Mouse (Mus musculus): ENCODE measurements around the gene Tubb4a.

Tubb4a gene

DNA sequence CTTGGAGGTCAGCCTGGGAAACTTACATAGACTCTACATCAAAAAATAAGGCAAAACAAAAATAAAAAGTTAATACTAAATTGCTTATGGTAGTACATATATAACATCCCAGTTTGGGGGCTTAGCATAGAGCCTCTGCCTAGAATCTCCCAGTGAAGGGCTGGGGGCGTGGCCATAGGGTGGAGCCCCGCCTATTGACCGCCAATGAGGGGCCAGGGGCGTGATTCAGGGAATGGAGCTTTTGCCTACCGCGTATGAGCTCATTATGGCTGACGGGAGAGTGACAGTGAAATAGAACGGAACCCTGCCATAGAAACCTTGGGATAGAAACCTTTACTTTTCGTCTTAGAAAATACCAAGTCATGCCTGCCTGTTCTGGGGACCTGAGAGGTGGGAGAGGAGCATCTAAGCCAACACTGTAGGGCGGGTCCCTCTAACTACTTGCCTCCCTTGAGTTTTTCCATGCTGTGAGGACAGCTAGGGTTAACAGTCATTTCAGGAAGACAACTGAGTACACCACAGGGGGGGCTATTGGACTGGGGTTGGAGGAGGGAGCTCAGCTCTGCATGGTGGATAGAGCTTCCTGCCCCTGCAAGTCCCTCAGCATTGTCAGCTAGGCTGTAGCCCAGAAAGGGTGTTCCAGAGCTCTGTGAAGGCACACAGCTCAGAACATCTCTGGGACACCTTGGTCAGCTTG, 12.2 kb upstream of the Tubb4a start:
- no peak for DNase-seq

DNA sequence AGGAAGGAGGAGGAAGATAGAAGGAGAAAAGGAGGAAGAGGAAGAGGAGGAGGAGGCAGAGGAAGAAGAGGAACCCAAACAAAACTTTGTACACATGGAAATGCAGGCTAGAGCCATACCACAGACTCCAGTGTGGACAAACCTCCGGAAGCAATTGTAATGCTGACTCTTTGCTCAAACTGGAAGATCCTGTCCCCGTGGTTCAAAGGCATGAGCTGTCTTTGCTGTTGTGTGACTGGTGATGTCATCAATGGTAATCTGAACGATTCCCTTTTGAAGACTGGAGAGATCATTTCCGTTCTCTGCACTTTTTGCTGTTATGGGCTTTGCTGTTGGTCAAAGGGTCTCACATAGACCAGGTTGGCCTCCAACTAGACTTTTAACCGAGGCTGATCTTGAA, 10.7 kb upstream of the Tubb4a start:
- DNase-seq: no peak

DNA sequence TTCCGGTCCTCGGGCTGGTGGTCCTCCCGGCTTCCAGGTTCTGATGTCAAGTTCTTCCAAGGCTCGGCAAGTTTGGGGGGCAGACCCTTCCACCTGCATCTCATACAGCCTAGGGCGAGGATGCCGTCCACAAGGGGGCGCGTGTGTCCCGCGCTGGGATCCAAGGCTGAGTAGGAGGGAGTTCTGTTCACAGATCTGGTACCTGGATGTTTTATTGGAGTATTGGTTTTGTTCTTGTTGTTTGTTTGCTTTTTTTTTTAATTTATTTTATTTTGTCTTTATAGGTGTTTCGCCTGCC, 9.0 kb upstream of the Tubb4a start:
- DNase-seq: peak; percentile 82 to 94

DNA sequence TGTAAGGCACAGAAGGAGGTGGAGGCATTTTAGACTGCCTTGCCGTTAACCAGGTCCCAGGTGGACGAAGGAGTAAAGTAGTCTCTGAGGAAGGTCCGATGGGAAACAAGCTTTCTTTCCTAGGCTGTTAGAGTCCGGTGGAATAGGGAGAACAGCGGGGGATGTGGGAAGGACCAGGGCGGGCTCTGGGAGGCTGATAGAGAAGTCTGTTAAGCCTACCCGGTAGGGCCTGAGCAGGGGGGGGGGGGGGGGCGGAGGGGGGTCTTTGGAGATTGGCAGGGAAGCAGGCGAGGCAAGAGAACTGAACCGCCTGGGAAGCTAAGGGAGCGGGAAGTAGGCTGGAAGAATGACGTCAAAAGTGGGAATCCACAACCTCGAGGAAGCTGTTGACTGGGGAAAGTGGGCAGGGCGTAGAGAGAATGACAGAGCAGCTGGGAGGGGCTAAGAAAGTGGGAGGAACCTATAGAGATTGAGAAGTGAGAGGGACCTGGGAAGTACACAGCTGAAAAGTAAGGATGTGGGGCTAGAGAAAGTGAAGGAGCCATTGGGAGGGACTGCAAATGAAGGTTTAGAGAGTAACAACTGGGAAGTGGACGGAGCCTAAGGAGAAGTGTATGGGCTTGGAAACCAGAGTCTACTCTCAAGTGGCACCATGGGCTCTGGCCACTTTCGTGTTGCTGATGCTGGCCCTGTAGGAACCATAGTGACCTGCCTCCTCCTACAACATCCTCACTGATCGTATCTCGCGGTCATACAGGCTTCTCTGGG, 8.5 kb upstream of the Tubb4a start:
- peak; percentile 62 to 74 for DNase-seq

DNA sequence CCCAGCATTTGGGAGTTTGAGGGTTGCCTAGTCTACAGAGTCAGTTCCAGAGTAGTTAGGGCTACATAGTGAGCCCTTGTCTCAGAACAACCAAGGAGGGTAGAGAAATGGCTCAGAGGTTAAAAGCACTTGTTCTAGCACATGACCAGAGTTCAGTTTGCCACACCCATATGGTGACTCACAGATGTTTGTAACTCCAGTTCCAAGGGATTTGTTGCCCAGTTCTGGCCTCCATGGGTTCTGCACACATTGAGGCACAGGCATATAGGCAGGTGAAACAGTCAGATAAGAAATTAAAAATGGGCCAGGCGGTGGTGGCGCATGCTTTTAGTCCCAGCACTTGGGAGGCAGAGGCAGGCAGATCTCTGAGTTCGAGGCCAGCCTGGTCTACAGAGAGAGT, 6.6 kb upstream of the Tubb4a start:
- no peak for DNase-seq

DNA sequence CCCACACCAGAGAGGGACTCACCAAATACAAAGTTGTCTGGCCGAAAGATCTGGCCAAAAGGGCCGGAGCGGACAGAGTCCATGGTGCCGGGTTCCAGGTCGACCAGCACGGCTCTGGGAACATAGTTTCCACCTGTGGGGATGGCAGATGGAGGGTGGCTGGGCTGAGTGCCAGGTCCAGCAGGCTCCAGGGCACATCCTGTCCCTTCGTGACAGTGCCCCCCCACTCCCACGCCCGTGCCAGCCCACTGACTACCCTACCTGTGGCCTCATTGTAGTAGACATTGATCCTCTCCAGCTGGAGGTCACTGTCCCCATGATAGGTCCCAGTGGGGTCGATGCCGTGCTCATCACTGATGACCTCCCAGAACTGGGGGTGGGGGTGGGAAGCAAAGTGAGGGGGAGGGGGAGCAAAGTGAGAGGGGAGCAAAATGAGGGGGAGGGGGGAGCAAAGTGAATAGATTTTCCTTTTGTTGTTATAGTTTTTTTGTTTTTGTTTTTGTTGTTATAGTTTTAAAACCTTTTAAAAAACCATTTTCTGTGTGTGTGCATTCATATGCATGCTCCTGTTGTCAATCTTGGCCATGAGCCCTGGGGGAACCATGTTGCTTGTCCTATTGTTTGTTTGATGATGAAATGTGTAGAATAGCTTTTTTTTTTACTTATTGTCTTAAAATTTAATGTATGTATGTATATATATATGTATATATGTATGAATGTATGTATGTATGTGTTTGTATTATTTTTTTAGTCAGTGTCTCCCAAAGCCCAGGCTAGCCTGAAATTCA, 1.4 kb downstream of the Tubb4a start:
- peak in 1 of 2 experiments; percentile 27 for DNase-seq

DNA sequence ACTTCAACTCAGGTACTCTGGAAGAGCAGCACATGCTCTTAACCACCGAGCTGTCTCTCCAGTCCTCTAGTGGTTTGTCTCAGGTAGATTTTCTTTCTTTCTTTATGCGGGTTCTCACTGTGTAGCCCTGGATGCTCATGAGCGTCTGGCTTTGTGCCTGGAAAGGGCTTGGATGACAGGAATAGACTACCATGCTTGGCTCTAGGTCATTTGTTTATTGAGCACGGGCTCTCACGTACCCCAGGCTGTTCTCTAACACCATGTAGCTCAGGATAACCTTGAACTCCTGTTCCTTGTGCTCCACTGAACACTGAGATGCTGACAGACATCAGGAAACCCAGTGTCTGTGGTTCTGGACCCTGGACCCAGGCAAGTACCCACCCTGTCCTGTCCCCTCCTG, 5.1 kb downstream of the Tubb4a start:
- DNase-seq: no peak

DNA sequence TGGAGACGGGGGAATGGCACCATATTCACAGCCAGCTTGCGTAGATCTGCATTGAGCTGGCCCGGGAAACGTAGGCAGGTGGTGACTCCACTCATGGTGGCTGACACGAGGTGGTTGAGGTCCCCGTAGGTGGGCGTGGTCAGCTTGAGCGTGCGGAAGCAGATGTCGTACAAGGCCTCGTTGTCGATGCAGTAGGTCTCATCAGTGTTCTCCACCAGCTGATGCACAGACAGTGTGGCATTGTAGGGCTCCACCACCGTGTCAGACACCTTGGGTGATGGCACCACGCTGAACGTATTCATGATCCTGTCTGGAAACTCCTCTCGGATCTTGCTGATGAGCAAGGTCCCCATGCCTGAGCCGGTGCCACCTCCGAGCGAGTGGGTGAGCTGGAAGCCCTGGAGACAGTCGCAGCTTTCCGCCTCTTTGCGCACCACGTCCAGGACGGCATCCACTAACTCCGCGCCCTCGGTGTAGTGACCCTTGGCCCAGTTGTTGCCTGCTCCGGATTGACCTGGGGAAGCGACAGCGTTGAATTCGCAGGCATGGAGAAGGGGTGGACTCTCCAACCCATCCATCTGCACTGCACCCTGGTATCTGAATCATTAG, 6.2 kb downstream of the Tubb4a start:
- DNase-seq: no peak

DNA sequence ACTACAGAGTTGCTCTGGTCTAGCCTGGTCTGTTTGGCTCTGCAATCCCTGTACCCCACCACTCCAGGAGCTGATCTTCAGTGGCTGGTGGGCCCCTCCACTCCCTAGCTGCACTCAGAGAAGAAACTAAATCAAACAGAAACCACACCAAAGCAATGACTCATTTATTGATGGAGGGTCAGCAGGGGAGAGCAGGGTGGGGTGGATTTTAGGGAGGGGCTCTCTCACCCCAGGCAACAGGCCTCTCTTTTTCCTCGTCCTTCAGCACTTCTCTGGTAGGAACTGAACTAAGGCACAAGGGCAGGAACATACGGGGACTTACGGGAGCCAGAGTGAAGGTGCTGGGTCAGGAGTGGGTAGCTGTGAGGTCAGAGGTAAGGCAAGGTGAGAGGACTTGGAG, 7.7 kb downstream of the Tubb4a start:
- no peak for DNase-seq

DNA sequence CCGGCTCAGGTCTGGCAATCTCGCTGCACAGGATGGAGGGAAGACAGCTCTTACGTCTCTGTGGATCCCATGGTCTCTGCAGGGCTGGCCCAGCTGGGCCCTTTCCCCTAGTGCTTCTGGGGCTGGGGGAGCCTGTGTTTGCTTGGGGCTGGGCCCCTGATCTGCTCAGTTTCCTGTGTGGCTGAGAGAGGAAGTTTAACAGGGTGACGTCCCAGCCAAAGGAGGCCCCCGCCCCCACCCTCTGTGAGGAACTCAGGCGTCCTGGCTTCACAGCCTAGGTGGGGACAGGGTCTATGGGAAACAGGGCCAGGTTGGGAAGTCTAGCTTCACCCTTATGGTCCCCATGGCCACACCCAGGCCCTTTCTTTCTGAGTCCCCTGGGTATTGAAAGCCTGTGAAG, 9.2 kb downstream of the Tubb4a start, which contains the start of gene Dennd1c:
TSS of gene Dennd1c (minus strand) at position 179 of the 400 bp plus-strand sequence.
- DNase-seq: peak in 1 of 2 experiments; percentile 16

DNA sequence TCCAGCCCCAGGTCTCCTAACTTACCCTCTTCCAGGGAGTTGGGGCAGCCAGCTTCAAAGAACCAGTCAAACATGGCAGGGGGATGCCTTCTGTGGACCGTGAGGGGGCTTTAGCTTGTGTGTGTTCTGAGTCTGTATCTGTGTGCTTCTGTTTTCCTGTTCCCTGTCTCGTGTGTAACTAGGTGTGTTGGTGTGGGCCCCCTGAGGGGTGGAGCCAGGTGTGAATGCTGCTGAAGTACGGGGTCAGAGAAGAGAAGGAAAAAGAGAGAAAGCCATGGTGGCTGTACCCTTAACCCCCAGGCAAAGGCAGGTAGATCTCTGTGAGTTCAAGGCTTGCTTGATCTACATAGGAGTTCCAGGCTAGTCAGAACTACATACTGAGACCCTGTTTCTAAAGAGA, 10.7 kb downstream of the Tubb4a start:
- DNase-seq: no peak

DNA sequence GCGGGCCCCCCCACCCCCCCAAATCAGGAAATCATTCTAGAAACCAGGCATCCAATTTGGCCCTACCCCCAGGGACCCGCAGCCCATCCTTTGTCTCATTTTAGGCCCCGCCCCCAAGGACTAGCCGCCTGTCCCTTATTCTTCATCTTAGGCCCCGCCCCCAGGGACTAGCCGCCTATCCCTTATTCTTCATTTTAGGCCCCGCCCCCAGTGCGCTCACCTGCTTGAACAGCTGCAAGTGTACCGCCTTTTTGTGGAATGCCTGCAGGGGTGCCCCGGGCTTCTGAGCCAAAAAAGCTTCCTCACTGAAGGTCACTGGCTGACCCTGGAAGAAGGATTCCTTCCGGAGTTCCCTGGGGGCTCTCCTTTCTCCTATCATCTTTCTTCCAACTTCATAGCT, 16.9 kb downstream of the Tubb4a start:
- peak; percentile 49 to 74 for DNase-seq

DNA sequence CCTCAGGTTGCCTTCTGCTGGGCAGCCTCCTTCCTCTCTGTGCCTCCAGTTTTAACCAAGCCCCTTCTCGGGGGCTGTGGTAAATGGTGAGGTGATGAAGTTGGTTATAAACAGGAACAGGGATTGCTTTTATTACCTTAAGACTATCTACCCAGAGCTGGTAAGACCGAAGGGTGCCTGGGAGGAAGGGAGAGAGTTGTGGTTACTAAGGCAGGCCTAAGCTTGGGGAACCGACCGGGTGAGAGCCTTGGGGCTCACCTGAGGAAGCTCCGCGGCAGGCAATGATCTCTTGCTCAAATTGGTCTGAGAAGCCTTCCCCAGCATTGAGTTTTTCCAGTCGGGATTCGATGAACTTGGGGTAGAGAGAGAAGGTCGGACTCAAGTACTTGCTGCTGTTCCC, 17.3 kb downstream of the Tubb4a start:
- DNase-seq: no peak

DNA sequence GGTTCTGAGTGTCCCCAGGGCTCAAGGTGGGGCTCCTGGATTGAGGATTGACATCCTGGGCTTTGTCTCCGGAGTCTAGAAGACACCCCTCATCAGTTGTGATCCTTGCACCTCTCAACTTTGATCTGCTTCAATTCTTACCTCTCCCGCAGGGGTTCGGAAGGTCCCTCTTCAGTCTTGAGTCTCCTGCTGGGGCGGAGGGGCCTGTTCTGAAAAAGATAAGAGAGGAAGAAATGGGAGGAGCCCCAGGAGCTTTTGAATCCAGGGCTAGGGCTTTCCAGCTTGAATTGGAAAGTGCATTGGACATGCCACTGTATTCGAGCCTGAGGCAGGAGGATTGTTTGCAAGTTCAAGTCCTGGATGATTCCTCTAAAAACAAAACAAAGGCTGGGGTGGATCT, 20.7 kb downstream of the Tubb4a start:
- DNase-seq: no peak

DNA sequence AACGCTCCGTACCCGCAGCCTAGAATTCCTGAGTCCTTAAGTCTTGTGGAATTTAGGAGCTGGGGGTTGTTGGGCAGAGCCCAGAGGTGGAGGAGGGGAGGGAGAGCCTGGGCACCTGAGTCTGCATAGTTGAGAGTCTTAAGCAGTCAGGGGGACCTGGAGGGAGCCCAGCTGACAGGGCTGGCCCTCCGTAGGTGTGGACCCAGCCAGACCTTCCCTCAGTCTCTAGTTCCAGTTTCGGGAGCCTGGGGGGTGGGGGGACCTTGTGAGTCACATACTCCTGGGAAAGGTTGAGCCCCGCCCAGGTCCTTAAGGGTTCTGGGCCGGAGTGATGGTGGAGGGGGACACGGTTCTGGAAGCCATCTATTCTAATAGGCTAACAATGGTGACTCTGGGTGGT, 24.6 kb downstream of the Tubb4a start:
- peak; percentile 29 to 38 for DNase-seq

DNA sequence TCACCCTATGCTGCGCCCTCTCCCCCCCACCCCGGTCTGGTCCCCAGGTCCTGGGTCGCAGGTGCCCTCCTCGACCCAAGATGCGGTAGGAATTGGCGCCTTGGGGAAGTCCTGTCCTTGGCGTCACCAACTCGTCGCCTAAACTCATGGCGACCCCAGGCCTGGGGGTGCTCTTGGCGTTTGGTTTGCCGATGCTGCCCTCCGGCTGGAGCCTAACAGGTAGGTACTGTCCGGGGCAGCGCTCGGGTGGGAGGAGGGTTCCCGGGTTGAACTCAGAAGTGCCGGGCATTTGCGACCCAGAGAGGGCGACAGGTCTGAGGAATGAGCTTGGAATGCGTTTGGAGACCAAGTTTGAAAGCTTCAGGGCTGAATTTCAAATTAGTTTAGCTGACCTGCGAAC, 25.0 kb downstream of the Tubb4a start:
- peak; percentile 19 to 46 for DNase-seq

DNA sequence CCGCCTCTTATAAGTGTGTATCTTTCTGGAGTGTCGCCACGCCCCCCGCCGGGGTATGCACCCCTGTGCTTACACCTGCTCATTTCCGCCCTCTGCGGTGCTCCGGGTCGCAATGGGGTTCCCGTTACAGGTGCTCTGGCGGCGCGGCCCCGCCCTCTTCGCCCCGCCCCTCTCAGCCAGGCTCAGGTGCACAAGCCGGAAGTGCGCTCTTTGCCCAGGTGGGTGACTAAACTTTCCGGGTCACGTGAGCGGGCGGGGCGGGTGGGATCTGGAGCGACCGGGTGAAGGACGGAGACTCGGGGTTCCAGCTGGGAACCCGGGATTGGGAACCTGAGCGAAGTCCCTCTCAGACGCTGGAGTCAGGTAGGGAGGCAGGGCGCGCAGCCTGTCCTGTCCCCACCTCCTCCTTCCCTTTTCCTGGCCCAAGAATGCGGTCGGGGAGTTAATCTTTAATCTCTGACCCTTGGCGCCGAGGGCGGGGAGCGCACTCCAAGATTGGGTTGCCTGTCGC, 25.5 kb downstream of the Tubb4a start:
- peak; percentile 87 to 89 for DNase-seq

DNA sequence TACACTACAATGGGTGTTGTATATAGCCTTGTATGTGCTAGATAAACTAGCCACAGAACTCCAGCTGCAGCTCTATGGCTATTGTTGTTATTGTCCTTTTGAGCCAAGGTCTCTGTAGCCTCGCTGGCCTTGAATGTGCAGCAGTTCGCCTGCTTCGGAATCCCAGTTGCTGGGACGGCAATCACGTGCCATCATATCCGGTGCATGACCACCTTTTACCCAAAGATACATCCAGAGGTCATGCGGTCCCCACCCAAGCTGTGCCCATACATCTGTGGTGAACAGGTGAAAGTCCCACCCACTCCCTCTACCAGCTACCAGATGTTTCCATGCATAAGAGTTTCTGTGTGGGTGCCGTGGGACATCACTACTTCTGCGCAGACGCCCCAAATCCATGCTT, 26.5 kb downstream of the Tubb4a start:
- no peak for DNase-seq

DNA sequence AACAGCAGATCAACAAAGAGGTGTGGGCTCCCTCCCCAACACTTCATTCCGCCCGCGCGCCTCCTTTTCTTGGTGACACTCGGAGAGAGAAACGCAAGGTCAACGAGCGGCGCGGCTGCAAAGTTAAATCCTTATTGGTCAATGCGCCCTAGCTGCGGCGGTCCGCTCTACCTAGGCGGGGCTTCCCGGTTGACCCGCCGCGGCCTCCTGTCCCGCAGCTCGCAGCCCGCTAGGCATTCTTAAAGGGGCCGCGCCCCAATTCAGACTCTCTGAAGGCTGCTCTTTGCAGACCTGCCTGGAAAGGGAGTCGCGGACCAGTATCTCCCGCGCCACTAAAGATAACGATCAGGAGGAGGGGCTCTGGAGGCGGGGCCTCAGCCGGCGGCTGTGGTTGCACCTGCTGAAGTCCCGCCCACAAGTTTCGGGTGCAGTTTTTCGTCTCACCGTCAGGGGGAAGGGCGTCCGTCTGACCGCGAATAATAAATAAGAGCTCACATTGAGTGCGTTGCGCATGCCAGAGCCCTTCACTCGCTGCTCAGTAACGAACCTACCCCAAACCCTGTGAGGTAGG, 27.3 kb downstream of the Tubb4a start:
- peak; percentile 96 for DNase-seq

DNA sequence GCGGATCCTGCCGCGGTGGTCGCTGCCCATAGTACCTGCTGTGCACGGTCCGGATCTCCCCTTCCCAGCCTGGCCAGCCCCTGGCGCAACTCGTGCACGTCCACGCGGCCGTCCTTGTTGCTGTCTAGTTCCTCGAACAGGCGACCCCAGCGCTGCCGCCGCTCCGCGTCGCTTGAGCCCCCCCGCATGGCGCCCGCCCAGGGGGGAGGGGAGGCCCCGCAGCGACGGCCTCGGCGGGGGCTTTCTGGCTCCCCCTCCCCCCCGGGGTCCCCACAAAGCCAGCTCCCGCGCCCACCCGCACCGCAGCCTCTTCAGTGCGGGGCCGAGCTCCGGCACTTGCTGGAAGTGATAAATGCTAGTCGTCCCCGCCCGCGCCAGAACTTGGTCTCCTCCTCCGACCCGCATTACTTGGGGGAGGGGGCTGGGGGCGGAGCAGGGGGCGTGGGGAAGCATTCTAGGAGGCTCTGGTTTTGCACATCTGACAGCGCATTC, 28.1 kb downstream of the Tubb4a start, which contains the start of gene Slc25a23:
TSS of gene Slc25a23 (minus strand) at position 378 of the 492 bp plus-strand sequence.
- DNase-seq: peak; percentile 76 to 84

DNA sequence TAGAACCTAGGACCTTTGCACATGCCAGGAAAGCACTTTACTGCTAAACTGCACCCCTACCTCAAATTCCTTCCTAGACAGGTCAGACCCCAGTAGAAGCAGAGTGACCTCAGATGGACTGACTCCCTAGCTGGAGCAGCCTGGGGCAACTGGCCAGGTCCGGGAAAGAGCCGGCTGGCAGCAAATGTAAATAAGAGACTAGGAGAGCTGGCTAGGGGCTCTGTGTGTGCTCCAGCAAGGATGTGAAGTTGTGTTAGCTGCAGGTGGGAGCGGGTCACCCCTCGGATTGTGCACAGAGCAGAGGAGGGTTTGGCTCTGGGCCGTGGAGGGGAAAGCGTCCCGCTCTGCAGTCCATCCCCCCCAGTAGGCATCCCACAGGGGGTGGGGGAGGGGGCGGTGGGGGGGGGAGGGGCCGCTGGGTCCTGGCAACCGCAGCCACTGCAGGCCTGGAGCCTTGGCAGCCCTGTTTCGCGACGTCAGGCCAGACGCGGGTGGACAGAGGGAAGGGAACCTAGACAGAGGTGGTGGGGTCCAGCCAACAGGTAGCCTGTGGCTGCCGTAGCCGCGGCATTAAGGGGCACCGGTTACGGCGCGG, 28.6 kb downstream of the Tubb4a start, which contains the start of gene Crb3:
TSS of gene Crb3 (plus strand) at position 215 of the 595 bp plus-strand sequence.
- peak; percentile 44 to 59 for DNase-seq

DNA sequence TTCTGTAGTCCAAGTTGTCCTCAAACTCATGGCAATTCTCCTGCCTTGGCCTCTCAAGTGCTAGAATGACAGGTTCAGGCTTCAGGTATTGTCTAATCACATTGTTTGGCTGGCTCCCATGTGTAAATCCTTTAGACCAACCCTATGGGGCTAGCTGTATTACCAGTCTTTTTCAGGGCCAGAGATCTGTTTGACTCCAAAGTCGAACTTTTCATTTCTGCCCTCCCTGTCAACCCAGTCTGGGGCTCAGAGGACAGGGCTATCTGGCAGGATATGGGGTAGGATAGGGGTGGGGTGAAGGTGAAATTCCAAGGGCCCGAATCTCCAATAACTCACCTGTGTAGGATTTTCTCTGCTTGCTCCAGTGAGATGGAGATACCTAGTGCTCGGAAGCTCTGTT, 31.3 kb downstream of the Tubb4a start:
- no peak for DNase-seq

Data from kidney, postnatal 36 days (tissue).